Mouse (Mus musculus): ENCODE measurements around the gene Dennd2d.

The Dennd2d gene

DNA sequence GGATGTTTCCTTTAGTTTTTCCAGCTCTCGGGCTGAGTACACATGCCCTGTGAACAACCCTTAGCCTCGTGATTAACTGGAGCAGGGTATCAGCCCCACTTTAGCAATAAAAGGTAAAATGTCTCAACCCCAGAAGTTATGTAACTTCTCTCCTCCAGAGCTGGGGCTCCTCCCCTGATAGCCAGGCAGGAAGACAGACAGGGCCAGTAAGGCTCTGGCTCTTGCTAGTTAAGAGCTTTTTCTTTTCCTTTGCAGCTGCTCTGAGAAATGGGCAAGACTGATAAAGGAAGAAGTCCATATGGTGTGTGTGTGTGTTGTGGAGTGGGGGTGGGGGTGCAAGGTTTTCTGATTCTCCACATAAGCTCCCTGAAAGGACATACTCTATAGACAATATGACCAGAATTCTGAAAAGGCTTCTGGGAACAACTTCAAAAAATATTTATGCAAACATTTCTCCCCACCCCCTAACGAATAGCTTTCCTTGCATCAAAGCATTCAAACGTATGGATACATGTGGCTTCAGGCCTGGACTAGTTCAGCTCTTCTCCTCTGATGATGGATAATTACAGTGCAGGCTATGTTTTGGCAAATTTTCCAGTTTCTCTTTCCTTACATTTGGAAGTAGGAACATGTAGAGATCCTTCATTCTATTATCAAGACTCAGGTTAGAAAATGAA is 14.0 kb downstream of the Dennd2d start:
- DNase-seq = no peak

DNA sequence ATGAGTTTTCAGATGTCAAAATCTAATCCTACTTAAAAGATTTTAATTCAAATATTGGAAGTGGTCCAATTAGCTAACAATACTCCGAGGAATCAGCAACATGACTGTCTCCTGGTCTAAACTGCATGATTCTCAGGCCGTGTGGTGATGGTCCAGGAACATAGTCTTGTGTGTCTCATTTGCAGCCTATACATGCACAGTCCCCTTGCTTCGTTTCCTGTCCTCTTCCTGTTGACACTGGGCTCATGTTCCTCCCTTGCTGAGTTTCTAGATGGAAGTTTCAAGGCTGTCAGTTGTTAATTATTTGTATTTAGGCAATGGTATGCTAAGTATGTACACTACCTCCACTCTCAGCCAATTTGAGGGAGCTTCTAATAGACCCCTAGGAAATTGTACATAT is 14.8 kb downstream of the Dennd2d start:
- DNase-seq = no peak

DNA sequence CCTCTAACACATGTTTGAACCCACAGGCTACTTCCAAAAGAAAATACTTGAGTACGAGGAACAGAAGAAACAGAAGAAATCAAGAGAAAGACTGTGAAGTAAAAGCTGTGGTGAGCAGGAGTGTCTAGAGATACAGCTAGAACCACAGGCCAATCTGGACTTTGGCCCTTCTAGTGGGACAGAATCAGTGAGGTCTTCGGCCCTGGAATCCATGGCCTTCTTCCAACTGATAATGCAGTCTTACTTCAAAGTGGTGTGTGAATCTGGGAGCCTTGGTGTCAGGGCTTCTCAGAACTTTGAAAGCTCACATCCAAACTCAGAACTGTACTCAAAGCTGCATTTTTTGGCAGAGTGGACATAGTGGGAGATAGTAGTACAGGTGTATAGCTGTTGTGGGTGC is 18.3 kb downstream of the Dennd2d start:
- DNase-seq = no peak

- DNase-seq = no peak
Measured at GRCm38 (mm10) chr3:106502892-106503291, 20.7 kb downstream of the Dennd2d start.

DNA sequence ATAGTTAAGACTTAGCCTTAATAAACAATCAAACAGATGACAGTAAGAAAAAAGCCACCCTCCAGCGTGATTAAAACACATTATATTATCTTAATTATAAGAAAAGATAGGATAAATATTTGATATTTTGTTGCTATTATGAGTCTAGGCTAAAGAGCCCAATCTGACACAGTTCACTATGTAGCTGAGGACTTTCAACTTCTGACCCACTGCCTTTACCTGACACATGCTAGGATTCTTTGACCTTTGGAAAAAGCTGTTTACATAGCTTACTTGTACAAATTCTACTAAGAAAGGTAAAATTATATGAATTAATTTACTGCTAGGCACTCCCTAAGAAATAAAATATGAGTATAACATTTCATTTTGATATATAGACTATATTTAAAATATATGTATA is 28.5 kb downstream of the Dennd2d start:
- no peak for DNase-seq

- no peak for DNase-seq
Measured at GRCm38 (mm10) chr3:106515016-106515415, 32.8 kb downstream of the Dennd2d start.

DNA sequence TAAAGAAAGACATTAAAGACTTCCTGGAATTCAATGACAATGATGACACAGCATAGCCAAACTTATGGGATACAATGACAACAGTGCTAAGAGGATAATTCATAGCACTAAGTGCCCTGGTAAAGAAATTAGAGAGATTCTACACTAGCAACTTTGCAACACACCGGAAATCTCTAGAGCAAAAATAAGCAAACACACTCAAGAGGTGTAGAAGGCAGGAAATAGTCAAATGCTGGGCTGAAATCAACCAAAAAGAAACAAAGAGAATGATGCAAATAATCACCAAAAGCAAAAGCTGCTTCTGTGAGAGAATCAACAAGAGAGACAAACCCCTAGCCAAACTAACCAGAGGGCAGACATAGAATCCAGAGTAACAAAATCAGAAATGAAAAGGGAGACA is 40.5 kb downstream of the Dennd2d start:
- no peak for DNase-seq

- no peak for DNase-seq
Measured at GRCm38 (mm10) chr3:106526411-106526810, 44.2 kb downstream of the Dennd2d start.

DNA sequence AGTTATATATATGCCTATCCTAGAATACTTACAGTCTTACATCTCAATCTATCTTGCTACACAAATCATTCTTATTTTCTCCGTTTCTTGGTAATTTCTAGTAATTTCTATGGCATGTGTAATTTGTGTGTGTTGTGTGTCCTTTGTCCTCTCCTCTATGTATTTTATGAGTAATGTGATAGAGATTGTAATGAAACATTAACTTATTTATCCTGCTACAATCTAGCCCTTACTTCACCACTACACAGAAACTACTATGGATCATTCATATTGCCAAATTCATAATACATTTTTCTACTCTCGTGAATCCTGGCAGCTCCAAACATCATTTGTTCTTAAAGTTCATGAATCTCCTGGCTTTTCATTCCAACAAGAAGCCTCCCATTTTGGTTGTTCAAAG is 45.8 kb downstream of the Dennd2d start:
- no peak for DNase-seq

GRCm38 (mm10) chr3:106533277-106533676 is 51.1 kb downstream of the Dennd2d start:
- DNase-seq = no peak

DNA sequence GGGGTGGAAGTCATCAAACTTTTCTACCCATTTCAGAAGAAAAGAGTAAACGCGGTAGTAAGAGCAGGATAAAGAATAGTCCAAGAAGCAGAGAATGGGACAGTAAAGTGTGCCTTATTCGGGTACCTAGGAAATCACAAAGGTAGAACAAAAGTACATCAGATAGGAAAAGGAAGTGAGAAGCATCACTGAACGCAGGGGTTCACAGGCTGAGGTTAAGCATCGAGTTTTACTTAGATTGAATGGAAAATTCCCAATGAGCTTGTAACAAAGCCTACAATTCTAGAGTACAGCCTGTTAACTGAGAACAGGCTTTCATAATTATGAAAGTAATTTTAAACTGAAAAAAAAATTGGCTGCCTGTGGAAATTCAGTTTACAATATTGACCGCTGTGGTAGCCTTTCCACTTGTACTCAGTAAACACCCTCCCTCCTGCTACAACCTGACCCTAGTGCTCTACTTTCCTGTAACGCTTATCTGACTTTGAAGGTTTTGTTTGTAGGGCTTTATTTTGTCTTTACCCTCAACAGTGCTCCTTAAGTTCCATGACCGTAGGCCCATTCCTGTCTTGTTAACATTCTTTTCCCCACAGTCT is 62.6 kb downstream of the Dennd2d start:
- no peak for DNase-seq

GRCm38 (mm10) chr3:106547171-106547923 is 65.1 kb downstream of the Dennd2d start, which contains the start of the genes Dram2 and Cept1:
Dram2 (plus strand) TSS chr3:106547798.
Cept1 (minus strand) TSS chr3:106547802.
- DNase-seq = peak; percentile 91 to 94

DNA sequence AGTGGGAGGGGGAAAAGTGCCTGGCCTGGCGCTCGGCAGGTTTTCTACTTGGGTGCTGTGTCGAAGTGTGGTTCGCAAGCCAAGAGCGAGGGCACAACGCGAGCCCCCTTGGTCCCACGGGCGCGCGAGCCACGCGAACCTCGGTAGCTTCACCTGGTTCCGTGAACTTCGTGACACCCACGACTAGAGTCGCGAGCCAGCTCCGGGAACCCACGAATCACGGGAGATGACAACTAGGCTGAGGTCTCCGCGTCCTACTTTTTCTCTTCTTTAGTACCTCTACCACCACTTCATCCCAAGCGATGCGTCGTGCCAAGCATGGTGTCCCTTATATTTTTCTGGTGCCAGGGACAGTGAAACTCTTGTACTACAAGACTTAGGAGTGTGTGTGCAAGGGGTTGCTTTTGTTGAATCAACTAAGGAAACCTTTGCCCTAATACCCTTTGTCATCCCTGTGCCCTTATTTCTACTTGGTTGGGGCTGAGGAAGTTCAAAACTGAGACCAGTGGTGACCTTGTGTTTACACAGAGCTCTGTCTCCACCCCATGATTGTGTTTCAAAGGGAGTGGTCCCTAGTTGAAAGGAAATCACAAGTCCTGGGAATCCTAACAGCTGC is 65.8 kb downstream of the Dennd2d start:
- no peak for DNase-seq

- no peak for DNase-seq
Measured at GRCm38 (mm10) chr3:106548971-106549370, 66.8 kb downstream of the Dennd2d start.
